Mouse (Mus musculus): ENCODE data around the gene Krt77.

The Krt77 gene

DNA sequence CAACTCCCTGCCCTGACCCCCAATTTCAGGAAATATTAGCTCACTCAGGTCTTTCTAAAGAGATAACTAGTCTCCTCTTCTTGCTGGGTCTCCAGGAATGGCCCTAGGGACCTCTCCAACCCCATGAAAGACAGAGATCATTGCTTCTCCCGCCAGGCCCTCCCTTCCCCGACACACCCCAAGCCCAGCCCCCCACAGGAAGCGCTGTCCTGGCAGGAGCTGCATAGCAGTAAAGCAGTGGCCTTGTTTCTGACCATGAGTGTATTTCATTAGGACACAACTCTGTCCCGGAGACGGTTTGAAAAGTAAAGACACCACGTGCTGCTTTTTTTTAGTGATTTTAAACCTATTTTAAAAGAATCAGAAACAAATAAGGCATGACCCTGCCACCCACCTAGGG lies 36.4 kb downstream of the Krt77 start:
- DNase-seq (ENCODE audit: low spot score) = no peak

DNA sequence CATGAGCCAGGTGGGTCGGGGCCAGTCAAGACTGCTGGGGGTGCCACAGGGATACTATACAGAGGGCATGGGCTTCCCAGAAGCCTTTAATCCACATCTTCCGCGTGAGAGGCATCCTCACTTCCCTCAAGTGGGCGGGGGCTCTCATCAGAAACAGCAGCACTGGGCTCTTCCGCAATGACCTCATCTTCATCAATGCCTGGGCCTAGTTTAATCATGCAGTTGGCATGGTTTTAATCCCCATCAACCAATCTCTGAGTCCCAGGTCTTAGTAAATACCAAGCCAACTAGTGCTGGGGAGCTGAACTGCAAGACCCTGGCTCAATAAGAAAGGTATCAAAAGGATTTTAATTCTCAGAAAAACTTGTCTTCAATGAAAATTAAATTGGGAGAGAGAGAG lies 40.1 kb downstream of the Krt77 start:
- no peak for DNase-seq (ENCODE audit: low spot score)

DNA sequence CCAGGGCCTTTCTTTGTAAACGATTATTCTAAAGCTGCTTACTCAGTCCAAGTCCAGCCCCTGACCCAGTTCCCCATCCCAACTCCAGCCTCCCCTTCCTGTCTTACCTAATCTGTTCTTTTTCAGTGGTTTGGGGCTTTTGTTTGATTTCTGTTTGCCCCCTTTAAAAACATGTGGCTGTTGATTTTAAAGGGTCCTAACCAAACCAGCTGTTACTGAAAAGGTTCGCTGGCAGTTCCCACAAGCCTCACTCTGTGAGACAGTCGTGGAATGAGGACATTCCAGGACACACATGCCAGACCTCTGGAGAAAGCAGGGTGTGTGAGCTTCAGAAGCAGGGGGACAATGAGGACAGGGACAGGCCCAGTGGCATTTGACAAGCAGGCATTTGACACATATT lies 47.7 kb downstream of the Krt77 start:
- DNase-seq (ENCODE audit: low spot score) = no peak

DNA sequence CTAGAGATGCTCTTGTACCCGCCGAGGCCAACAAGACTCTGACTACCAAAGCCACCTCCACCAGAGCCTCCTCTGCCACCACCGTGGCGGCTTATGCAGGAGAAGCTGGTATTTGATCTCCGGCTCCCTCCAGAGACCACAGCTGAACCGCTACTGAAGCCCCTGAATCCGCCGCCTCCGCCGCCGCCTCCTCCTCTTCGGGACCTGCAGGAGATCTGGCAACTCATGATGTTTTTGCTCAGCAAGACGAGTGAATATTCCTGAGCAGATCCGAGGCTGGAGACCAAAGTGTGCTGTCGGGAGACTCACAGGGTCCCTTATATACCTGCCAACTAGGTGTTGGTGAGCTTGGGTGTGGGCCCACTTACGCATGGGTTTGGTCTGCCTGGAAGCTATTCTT lies 51.6 kb downstream of the Krt77 start, which contains the start of gene Krt2:
Krt2 (minus strand) TSS at position 295 of the 400 bp plus-strand sequence.
- no peak for DNase-seq (ENCODE audit: low spot score)

Measured in c-Kit-positive CD71-positive TER-119-positive erythroid progenitor cells, embryonic 14.5 days (primary cell).